Mouse (Mus musculus): Measurements from ENCODE around the gene Hivep1. TPM values are rescaled to one million over a fixed set of nuclear protein-coding genes. Genes with fewer than 3 reads are reported as not detected.

Hivep1 gene
- polyA plus RNA-seq, 1 experiment from 2014 or later: 9.3 TPM

DNA sequence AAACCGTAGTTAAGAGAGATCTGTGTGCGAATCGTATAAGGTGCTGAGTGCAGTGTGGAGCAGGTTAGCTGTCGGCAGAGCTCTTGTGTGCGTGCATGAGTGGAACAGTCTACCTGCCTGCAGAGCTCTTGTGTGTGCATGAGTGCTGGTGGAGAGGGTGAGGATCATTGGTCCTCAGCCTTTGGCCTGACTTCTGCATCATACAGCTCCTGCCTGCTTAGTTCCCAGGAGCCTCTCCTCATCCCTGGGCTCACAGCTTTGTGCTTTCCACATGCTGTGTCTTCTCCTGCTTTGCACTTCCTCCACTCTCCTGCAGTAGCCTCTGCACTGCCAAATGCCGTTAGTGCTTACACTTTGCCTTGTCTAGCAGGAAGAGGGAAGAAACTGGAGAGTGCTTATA is 60.2 kb downstream of the Hivep1 start:
- Histone ChIP-seq H3K9me3 (ENCODE audit: control insufficient read depth, low read depth, low read length) (no peaks in the 10 kb centered on the region), H3K27me3 (ENCODE audit: control insufficient read depth, insufficient read depth, low read length) (no peaks in the 10 kb centered on the region), H3K27ac (ENCODE audit: low read length) (no peak overlapping the region), H3K9ac (replicated peaks; ENCODE audit: low read depth, low read length) (no peak overlapping the region), H3K36me3 (ENCODE audit: control insufficient read depth, insufficient read depth, low read length) (no peaks in the 10 kb centered on the region), H3K4me1 (ENCODE audit: control insufficient read depth, insufficient read depth, low read length) (no peaks in the 10 kb centered on the region), H3K4me2 (replicated peaks; ENCODE audit: low read depth, low read length) (no peak overlapping the region), H3K4me3 (ENCODE audit: low read depth, low read length) (no peak overlapping the region)
- no peak for ATAC-seq (ENCODE audit: insufficient number of reproducible peaks, insufficient read depth, low FRiP score, low read depth)
- whole genome bisulfite sequencing: 82% methylated on average over 6 of the region's 6 CpGs

DNA sequence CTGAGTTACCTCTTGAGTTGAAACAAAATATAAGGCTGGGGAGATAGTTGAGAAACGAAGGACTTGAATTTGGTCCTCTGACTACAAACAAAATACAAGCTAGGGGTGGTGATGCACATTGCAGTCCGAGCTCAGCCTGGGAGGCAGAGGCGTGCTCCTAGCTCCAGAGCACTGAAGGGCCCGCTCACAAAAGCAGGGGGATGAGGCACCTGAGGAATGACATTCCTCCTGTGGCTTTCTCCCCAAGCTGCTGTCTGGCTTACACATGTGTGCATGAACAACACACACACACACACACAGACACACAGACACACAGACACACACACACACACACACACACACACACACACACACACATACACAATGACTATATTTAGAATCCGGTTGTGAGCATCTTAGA is 60.9 kb downstream of the Hivep1 start:
- Histone ChIP-seq H3K4me3 (ENCODE audit: low read depth, low read length) (no peak overlapping the region), H3K36me3 (ENCODE audit: control insufficient read depth, insufficient read depth, low read length) (no peaks in the 10 kb centered on the region), H3K27ac (ENCODE audit: low read length) (no peak overlapping the region), H3K9ac (replicated peaks; ENCODE audit: low read depth, low read length) (no peak overlapping the region), H3K4me2 (replicated peaks; ENCODE audit: low read depth, low read length) (no peak overlapping the region), H3K4me1 (ENCODE audit: control insufficient read depth, insufficient read depth, low read length) (no peaks in the 10 kb centered on the region), H3K27me3 (ENCODE audit: control insufficient read depth, insufficient read depth, low read length) (no peaks in the 10 kb centered on the region), H3K9me3 (ENCODE audit: control insufficient read depth, low read depth, low read length) (no peaks in the 10 kb centered on the region)
- no peak for ATAC-seq (ENCODE audit: insufficient number of reproducible peaks, insufficient read depth, low FRiP score, low read depth)
- 64% methylated on average over 5 of the region's 5 CpGs for WGBS

DNA sequence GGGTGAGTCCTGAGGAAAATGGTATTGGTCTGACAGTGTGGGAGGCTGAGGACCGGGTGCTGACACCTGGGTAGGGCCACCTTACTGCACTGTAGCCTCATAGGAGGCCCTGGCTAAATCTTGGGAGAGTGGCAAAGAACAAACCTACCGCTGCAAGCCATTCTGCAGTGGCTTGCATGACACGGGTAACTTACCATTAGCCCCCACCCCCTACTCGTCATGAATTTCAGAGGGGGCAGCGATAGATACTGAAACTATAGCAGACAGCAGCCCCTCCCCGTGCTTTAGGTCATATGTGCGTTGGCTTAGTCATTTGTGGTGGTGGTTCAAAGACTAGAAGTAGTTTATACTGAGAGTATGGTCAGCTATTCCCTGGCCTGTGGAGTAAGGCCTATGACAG is 61.8 kb downstream of the Hivep1 start:
- Histone ChIP-seq H3K4me3 (ENCODE audit: low read depth, low read length) (no peak overlapping the region), H3K27me3 (ENCODE audit: control insufficient read depth, insufficient read depth, low read length) (no peaks in the 10 kb centered on the region), H3K9ac (replicated peaks; ENCODE audit: low read depth, low read length) (no peak overlapping the region), H3K36me3 (ENCODE audit: control insufficient read depth, insufficient read depth, low read length) (no peaks in the 10 kb centered on the region), H3K4me2 (replicated peaks; ENCODE audit: low read depth, low read length) (no peak overlapping the region), H3K9me3 (ENCODE audit: control insufficient read depth, low read depth, low read length) (no peaks in the 10 kb centered on the region), H3K4me1 (ENCODE audit: control insufficient read depth, insufficient read depth, low read length) (no peaks in the 10 kb centered on the region), H3K27ac (ENCODE audit: low read length) (no peak overlapping the region)
- 91% methylated on average over 7 of the region's 7 CpGs for WGBS
- no peak for ATAC-seq (ENCODE audit: insufficient number of reproducible peaks, insufficient read depth, low FRiP score, low read depth)

DNA sequence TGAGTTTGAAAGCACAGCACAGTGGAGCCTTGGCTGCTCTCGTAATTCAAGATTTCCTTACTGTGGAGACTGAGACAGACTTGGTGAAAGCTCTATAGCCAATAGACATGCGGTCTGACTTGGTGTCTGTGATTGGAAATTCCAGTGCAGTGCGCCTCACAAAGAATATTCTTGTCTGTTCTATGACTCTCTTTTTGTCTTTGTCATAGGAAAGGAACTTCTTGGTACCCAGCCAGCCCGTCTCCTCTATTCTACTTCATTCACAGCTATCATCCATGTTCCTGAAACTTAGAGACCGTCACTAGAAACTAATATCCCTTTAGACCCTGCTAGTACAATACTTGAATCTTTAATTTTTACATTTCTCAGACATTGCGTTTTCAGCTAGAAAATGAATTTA is 64.5 kb downstream of the Hivep1 start:
- no peak overlapping the region for H3K4me2 ChIP-seq (replicated peaks; ENCODE audit: low read depth, low read length)
- no peak for ATAC-seq (ENCODE audit: insufficient number of reproducible peaks, insufficient read depth, low FRiP score, low read depth)

DNA sequence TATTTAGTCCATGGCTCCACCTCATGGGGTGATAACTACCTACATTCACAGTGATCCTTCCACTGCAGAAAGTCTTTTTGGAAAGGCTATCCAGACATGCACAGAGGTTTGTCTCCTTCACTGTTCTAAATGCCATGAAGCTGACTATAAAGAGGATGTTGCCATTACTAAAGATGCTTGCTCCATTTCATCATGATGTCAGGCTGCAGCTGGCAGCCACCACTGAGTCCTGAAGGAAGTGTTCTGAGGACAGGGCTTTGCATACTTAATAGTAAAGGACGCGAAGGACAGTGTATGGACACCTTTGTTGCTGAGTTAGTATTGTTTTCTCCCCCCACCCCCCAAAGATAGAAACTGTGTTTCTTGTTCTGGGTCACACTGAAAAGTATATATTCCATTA is 67.2 kb downstream of the Hivep1 start:
- no peak for ATAC-seq (ENCODE audit: insufficient number of reproducible peaks, insufficient read depth, low FRiP score, low read depth)
- Histone ChIP-seq H3K27ac (ENCODE audit: low read length) (no peak overlapping the region), H3K36me3 (ENCODE audit: control insufficient read depth, insufficient read depth, low read length) (no peaks in the 10 kb centered on the region), H3K9ac (replicated peaks; ENCODE audit: low read depth, low read length) (no peak overlapping the region), H3K4me3 (ENCODE audit: low read depth, low read length) (no peak overlapping the region), H3K4me2 (replicated peaks; ENCODE audit: low read depth, low read length) (no peak overlapping the region), H3K4me1 (ENCODE audit: control insufficient read depth, insufficient read depth, low read length) (no peaks in the 10 kb centered on the region), H3K9me3 (ENCODE audit: control insufficient read depth, low read depth, low read length) (no peaks in the 10 kb centered on the region), H3K27me3 (ENCODE audit: control insufficient read depth, insufficient read depth, low read length) (no peaks in the 10 kb centered on the region)
- WGBS: 89% methylated on average over 2 of the region's 2 CpGs

More for the DNA sequence above, 64.5 kb downstream of the Hivep1 start:
- Histone ChIP-seq H3K36me3 (ENCODE audit: control insufficient read depth, insufficient read depth, low read length) (no peaks in the 10 kb centered on the region), H3K9me3 (ENCODE audit: control insufficient read depth, low read depth, low read length) (no peaks in the 10 kb centered on the region), H3K4me3 (ENCODE audit: low read depth, low read length) (no peak overlapping the region), H3K4me1 (ENCODE audit: control insufficient read depth, insufficient read depth, low read length) (no peaks in the 10 kb centered on the region), H3K9ac (replicated peaks; ENCODE audit: low read depth, low read length) (no peak overlapping the region), H3K27me3 (ENCODE audit: control insufficient read depth, insufficient read depth, low read length) (no peaks in the 10 kb centered on the region), H3K27ac (ENCODE audit: low read length) (no peak overlapping the region)
- WGBS: 86% methylated on average over 6 of the region's 6 CpGs

DNA sequence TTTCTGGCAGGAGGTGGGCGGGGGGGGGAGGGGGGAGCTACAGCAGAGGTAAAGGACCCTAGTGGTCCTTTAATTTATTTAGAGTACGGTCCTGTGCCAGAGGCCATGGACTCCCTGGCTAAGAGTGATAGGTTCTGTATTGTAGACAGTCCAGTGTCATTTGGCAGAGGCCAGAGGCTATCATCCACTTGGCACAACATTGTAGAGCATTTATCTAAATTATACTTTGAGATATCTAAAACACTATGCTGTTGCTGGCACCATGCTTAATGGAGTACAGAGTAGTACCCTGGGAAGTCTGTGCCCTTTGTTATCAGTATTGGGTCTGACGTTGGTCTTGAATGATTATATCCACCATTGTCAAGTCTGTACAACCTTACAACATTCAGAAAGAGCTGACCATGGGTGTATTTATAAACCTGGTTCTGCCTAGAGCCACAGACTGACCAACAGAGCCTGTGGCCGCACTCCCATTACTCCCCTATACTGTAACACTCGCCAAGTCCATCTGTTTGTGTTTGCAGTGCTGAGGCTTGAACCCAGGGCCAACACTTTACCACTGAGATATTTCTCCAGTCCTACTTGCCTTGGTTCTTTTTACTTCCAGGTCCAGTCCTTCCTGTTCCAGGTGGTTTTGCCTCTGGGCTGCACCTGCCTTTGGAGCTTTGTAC is 69.4 kb downstream of the Hivep1 start:
- no peak for ATAC-seq (ENCODE audit: insufficient number of reproducible peaks, insufficient read depth, low FRiP score, low read depth)
- no peak overlapping the region for H3K4me3 ChIP-seq (ENCODE audit: low read depth, low read length)
- H3K36me3 ChIP-seq (ENCODE audit: control insufficient read depth, insufficient read depth, low read length): no peaks in the 10 kb centered on the region
- no peaks in the 10 kb centered on the region for H3K27me3 ChIP-seq (ENCODE audit: control insufficient read depth, insufficient read depth, low read length)
- H3K27ac ChIP-seq (ENCODE audit: low read length): no peak overlapping the region
- no peak overlapping the region for H3K9ac ChIP-seq (replicated peaks; ENCODE audit: low read depth, low read length)
- H3K9me3 ChIP-seq (ENCODE audit: control insufficient read depth, low read depth, low read length): no peaks in the 10 kb centered on the region
- no peak overlapping the region for H3K4me2 ChIP-seq (replicated peaks; ENCODE audit: low read depth, low read length)
- H3K4me1 ChIP-seq (ENCODE audit: control insufficient read depth, insufficient read depth, low read length): no peaks in the 10 kb centered on the region
- 70% methylated on average over 5 of the region's 5 CpGs for WGBS

DNA sequence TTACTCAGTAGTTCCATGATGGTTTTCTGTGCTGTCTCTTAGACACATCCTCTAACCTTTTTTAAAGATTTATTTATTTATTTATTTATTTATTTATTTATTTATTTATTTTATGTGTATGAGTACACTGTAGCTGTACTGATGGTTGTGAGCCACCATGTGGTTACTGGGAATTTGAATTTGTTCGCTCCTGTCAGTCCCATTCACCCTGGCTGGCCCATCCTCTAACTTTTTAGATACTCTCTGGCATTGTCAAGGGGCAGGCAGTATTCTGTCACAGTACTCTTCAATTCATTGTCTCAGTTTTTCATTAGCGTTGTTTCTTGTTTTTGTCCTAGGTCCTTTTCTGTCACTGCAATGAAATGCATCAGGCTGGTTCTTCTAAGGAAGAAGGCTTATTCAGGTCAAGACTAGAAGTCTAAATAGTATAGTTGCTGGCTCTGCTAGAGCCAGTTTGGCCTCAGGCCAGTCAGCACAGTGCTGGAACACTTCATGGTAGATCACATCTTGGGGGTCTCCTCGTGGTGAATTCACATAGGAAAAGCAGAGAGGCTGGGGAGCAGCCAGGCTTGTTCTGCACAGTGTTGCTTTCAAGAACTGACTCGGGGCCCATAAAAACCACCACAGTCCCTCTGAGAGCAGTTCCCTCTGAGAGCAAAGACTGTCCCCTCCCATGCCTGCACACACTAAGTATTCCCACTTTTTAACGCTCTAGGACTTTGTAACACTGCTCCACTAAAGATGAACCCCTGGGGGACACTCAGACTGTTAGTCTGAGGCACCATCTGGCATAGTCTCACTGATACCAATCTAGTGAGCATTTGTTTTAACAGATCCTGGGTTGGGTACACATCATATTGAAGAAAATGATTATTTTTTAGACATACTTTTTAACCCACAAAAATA is 70.2 kb downstream of the Hivep1 start:
- H3K36me3 ChIP-seq (ENCODE audit: control insufficient read depth, insufficient read depth, low read length): no peaks in the 10 kb centered on the region
- no peak overlapping the region for H3K4me2 ChIP-seq (replicated peaks; ENCODE audit: low read depth, low read length)
- no peak overlapping the region for H3K9ac ChIP-seq (replicated peaks; ENCODE audit: low read depth, low read length)
- H3K27ac ChIP-seq (ENCODE audit: low read length): no peak overlapping the region; the same call in 1 of the 2 replicates
- H3K4me3 ChIP-seq (ENCODE audit: low read depth, low read length): no peak overlapping the region
- ATAC-seq (ENCODE audit: insufficient number of reproducible peaks, insufficient read depth, low FRiP score, low read depth): no peak
- H3K4me1 ChIP-seq (ENCODE audit: control insufficient read depth, insufficient read depth, low read length): no peaks in the 10 kb centered on the region
- no peaks in the 10 kb centered on the region for H3K9me3 ChIP-seq (ENCODE audit: control insufficient read depth, low read depth, low read length)
- H3K27me3 ChIP-seq (ENCODE audit: control insufficient read depth, insufficient read depth, low read length): no peaks in the 10 kb centered on the region
- 73% methylated on average over 5 of the region's 5 CpGs for WGBS

DNA sequence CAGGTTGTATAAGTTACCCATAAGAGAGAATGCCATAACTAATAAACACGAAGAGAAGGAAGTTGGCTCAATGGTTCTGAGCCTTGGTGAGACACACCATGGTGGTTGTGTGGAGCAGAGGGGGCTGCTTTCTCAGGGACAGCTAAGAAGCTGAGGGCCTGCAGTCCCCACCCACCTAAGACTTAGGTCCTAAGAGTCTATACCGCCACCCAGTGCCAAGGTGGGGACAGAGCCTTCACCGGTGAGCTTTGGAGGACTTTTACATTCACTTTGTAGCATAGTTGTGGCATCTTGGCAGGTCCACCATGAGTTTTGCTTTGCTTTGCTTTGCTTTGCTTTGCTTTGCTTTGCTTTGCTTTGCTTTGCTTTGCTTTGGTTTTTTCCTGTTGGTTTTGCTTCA is 92.8 kb downstream of the Hivep1 start:
- Histone ChIP-seq H3K27ac (ENCODE audit: low read length) (no peak overlapping the region), H3K9me3 (ENCODE audit: control insufficient read depth, low read depth, low read length) (no peaks in the 10 kb centered on the region), H3K4me1 (ENCODE audit: control insufficient read depth, insufficient read depth, low read length) (no peaks in the 10 kb centered on the region), H3K4me3 (ENCODE audit: low read depth, low read length) (no peak overlapping the region), H3K4me2 (replicated peaks; ENCODE audit: low read depth, low read length) (no peak overlapping the region), H3K27me3 (ENCODE audit: control insufficient read depth, insufficient read depth, low read length) (no peaks in the 10 kb centered on the region), H3K36me3 (ENCODE audit: control insufficient read depth, insufficient read depth, low read length) (no peaks in the 10 kb centered on the region), H3K9ac (replicated peaks; ENCODE audit: low read depth, low read length) (no peak overlapping the region)
- WGBS: 62% methylated on average over 3 of the region's 3 CpGs
- ATAC-seq (ENCODE audit: insufficient number of reproducible peaks, insufficient read depth, low FRiP score, low read depth): no peak
